In genomic region chr13:104110526-104110925, GRCm38 (mm10) we compare ENCODE assay signal across 7 mouse cellular contexts. TPM values are rescaled to one million over a fixed set of nuclear protein-coding genes. Genes with fewer than 3 reads are reported as not detected.
DNase-seq lines count a peak whose midpoint lies in the region; ATAC-seq and TF ChIP-seq lines count a peak whose summit lies in the region.

No protein-coding gene starts in this region.

- no peaks in the 10 kb centered on the region for H3K9me3 ChIP-seq in liver, embryonic 11.5 days (ENCODE audit: control insufficient read depth, low read length)
- no peaks in the 10 kb centered on the region for H3K9me3 ChIP-seq in limb, embryonic 12.5 days

- ATAC-seq in liver, embryonic 11.5 days (replicated peaks; ENCODE audit: low FRiP score) = no peak
- ATAC-seq in limb, embryonic 12.5 days (ENCODE audit: insufficient number of reproducible peaks, insufficient read depth, low FRiP score, low TSS enrichment, low read depth) = no peak

- DNase-seq in liver, embryonic 11.5 days (ENCODE audit: low spot score) = no peak
- no peak for DNase-seq in liver
- DNase-seq in layer of hippocampus, adult 9-10 months (ENCODE audit: low spot score) = no peak
- DNase-seq in thymus, postnatal 14 days = no peak

- no peak overlapping the region for H3K9ac ChIP-seq in liver, embryonic 11.5 days (ENCODE audit: low read depth, low read length)
- H3K9ac ChIP-seq in limb, embryonic 12.5 days (replicated peaks) = peak overlapping the region; percentile 76; the same call in 1 of the 2 replicates

- H3K4me3 ChIP-seq in liver, embryonic 11.5 days (ENCODE audit: low read depth, low read length) = peak overlapping the region; percentile 81
- H3K4me3 ChIP-seq in embryonic fibroblast, embryonic 13.5 days (ENCODE audit: insufficient read depth, low read length) = peak overlapping the region; percentile 88
- peak overlapping the region; percentile 80 for H3K4me3 ChIP-seq in limb, embryonic 12.5 days (replicated peaks)
- H3K4me3 ChIP-seq in olfactory bulb, adult 2 months (ENCODE audit: insufficient read depth, low read depth, low read length) = peak overlapping the region; percentile 84

- H3K4me1 ChIP-seq in liver, embryonic 11.5 days (replicated peaks; ENCODE audit: control insufficient read depth, insufficient read depth, low read length) = peaks cover 10% of the 10 kb centered on the region
- H3K4me1 ChIP-seq in embryonic fibroblast, embryonic 13.5 days (ENCODE audit: control insufficient read depth, insufficient read depth, low read length) = peaks cover 5% of the 10 kb centered on the region; the same call in 1 of the 2 replicates
- H3K4me1 ChIP-seq in limb, embryonic 12.5 days (replicated peaks) = peaks cover 9% of the 10 kb centered on the region; the same call in 1 of the 2 replicates
- H3K4me1 ChIP-seq in olfactory bulb, adult 2 months (ENCODE audit: control insufficient read depth, insufficient read depth, low read length) = peaks cover 6% of the 10 kb centered on the region

- H3K36me3 ChIP-seq in liver, embryonic 11.5 days (ENCODE audit: control insufficient read depth, insufficient read depth, low read length) = no peaks in the 10 kb centered on the region
- peaks cover 7% of the 10 kb centered on the region; the same call in 1 of the 2 replicates for H3K36me3 ChIP-seq in limb, embryonic 12.5 days

- TF ChIP-seq POLR2A in embryonic fibroblast, embryonic 13.5 days (IDR thresholded peaks at IDR 0.05; ENCODE audit: low read depth, low read length) = no peak
- no peak for TF ChIP-seq POLR2A in olfactory bulb, adult 2 months (IDR thresholded peaks at IDR 0.05; ENCODE audit: insufficient read depth, low read depth, low read length)

- peak overlapping the region; percentile 100 for H3K4me2 ChIP-seq in liver, embryonic 11.5 days
- H3K4me2 ChIP-seq in limb, embryonic 12.5 days = peak overlapping the region; percentile 99

- no peaks in the 10 kb centered on the region for H3K27me3 ChIP-seq in liver, embryonic 11.5 days (replicated peaks; ENCODE audit: control insufficient read depth, insufficient read depth, low read length)
- no peaks in the 10 kb centered on the region for H3K27me3 ChIP-seq in limb, embryonic 12.5 days

- no peak overlapping the region for H3K27ac ChIP-seq in liver, embryonic 11.5 days (ENCODE audit: low read depth, low read length)
- peak overlapping the region; percentile 10; the same call in 1 of the 2 replicates for H3K27ac ChIP-seq in embryonic fibroblast, embryonic 13.5 days (ENCODE audit: insufficient read depth, low read length)
- no peak overlapping the region for H3K27ac ChIP-seq in limb, embryonic 12.5 days
- no peak overlapping the region for H3K27ac ChIP-seq in olfactory bulb, adult 2 months (ENCODE audit: insufficient read depth, low read depth, low read length)

- TF ChIP-seq CTCF in embryonic fibroblast, embryonic 13.5 days (IDR thresholded peaks at IDR 0.05; ENCODE audit: borderline replicate concordance, insufficient read depth, low read length) = no peak
- no peak for TF ChIP-seq CTCF in olfactory bulb, adult 2 months (IDR thresholded peaks at IDR 0.05; ENCODE audit: insufficient read depth, low read depth, low read length)

- 64% methylated on average over 7 of the region's 7 CpGs for WGBS in liver, embryonic 11.5 days
- WGBS in limb, embryonic 12.5 days = 58% methylated on average over 7 of the region's 7 CpGs
- 12% methylated on average over 7 of the region's 7 CpGs for WGBS in olfactory bulb, adult 2 months

RNA-seq across cellular contexts. Expression of gene Sgtb, which starts 1.0 kb away (rescaled TPM):
- polyA plus RNA-seq in liver, embryonic 11.5 days (2014; fragmentation: Nextera tagmentation; extraction: Ambion mirVana) = 2.1 and 2.7 TPM in 2 replicates
- 6.8 and 7.2 TPM in 2 replicates for polyA plus RNA-seq in embryonic fibroblast, embryonic 13.5 days (2011; ENCODE audit: insufficient read length, low read depth, missing spikeins)
- 7.4 and 9.4 TPM in 2 replicates for polyA plus RNA-seq in limb, embryonic 12.5 days (2016; fragmentation: Nextera tagmentation; extraction: Ambion mirVana)
- polyA plus RNA-seq in olfactory bulb, adult 2 months (2012; ENCODE audit: insufficient read depth, insufficient read length, low replicate concordance, missing spikeins) = 133 TPM in 1 of 2 replicates, not detected in the other

RNA-seq across cellular contexts. Expression of gene Nln, which starts 1.1 kb away (rescaled TPM):
- polyA plus RNA-seq in liver, embryonic 11.5 days (2014; fragmentation: Nextera tagmentation; extraction: Ambion mirVana) = 20.9 and 22.7 TPM in 2 replicates
- polyA plus RNA-seq in embryonic fibroblast, embryonic 13.5 days (2011; ENCODE audit: insufficient read length, low read depth, missing spikeins) = 39.9 and 44.0 TPM in 2 replicates
- polyA plus RNA-seq in limb, embryonic 12.5 days (2016; fragmentation: Nextera tagmentation; extraction: Ambion mirVana) = 17.2 and 17.6 TPM in 2 replicates
- not detected in 2 replicates for polyA plus RNA-seq in olfactory bulb, adult 2 months (2012; ENCODE audit: insufficient read depth, insufficient read length, low replicate concordance, missing spikeins)

Comparison
In these comparisons a context has a peak if more than half of its experiments do, and no peak if none do; other contexts are left out.
1. RNA of gene Nln, which starts 1.1 kb away (polyA plus RNA-seq): 39.9 to 44.0 TPM in embryonic fibroblast, embryonic 13.5 days, 20.9 to 22.7 TPM in liver, embryonic 11.5 days and 17.2 to 17.6 TPM in limb, embryonic 12.5 days; not detected in olfactory bulb, adult 2 months; every median in the first group is over 10 times any median in the second.
2. Peak in every context shown above with its lines, with median percentiles within 50 percentile points of each other: H3K4me3 ChIP-seq.